In the genomic region with DNA sequence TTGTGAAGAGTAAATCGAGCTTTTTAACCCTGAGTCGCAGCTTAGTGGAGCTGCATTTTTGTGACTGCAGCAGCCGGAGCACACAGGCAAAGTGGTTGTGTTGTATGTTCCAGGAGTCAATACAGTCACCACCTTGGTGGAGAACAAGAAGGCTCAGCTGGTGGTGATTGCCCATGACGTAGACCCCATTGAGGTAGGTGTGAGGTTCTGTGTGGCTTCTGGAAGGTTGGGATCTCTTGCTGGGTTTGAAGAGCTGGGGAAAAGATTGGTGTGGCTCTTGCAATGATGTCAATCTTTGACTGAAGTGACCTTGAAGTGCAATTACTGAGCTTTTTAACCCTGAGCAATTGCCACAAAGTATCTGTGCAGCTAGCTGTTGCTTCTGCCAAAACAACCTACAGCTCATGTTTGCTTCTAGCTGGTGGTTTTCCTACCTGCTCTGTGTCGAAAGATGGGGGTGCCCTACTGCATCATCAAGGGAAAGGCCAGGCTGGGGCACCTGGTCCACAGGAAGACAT, we compare ENCODE assay signal across 10 mouse cellular contexts. TPM values are rescaled to one million over a fixed set of nuclear protein-coding genes. Genes with fewer than 3 reads are reported as not detected.
DNase-seq lines count a peak whose midpoint lies in the region; ATAC-seq and TF ChIP-seq lines count a peak whose summit lies in the region.
"Had no signal": no experiment of that assay in that cellular context is flagged by ENCODE, and none has a peak within 500 bp of the region (broad histone marks: within the 10 kb centered on the region; RNA-seq: fewer than 3 reads in every experiment).

No protein-coding gene starts in this region.

- no peak for TF ChIP-seq CTCF in midbrain, postnatal 0 days (IDR thresholded peaks at IDR 0.05)

- no peaks in the 10 kb centered on the region for H3K9me3 ChIP-seq in kidney, embryonic 16.5 days (ENCODE audit: low read length)
- H3K9me3 ChIP-seq in embryonic facial prominence, embryonic 11.5 days (replicated peaks; ENCODE audit: control insufficient read depth, low read length): no peaks in the 10 kb centered on the region
- H3K9me3 ChIP-seq in midbrain, postnatal 0 days (ENCODE audit: low read length): no peaks in the 10 kb centered on the region

- no peak overlapping the region for H3K27ac ChIP-seq in kidney, embryonic 16.5 days (ENCODE audit: low read length)
- no peak overlapping the region for H3K27ac ChIP-seq in embryonic facial prominence, embryonic 11.5 days (replicated peaks; ENCODE audit: low read depth, low read length)
- H3K27ac ChIP-seq in midbrain, postnatal 0 days (ENCODE audit: low read depth, low read length): no peak overlapping the region

- H3K27me3 ChIP-seq in kidney, embryonic 16.5 days (ENCODE audit: insufficient read depth, low read length): no peaks in the 10 kb centered on the region
- H3K27me3 ChIP-seq in embryonic facial prominence, embryonic 11.5 days (ENCODE audit: control insufficient read depth, insufficient read depth, low read length): no peaks in the 10 kb centered on the region
- H3K27me3 ChIP-seq in midbrain, postnatal 0 days (ENCODE audit: insufficient read depth, low read length): no peaks in the 10 kb centered on the region

- WGBS in kidney, embryonic 16.5 days: 56% methylated on average over 5 of the region's 5 CpGs
- 73% methylated on average over 5 of the region's 5 CpGs for WGBS in embryonic facial prominence, embryonic 11.5 days
- 74% methylated on average over 5 of the region's 5 CpGs for WGBS in midbrain, postnatal 0 days

- no peak for ATAC-seq in kidney, embryonic 16.5 days (ENCODE audit: low FRiP score, low TSS enrichment)
- ATAC-seq in embryonic facial prominence, embryonic 11.5 days (replicated peaks; ENCODE audit: insufficient number of reproducible peaks, low FRiP score, low TSS enrichment, low read depth): no peak
- no peak for ATAC-seq in midbrain, postnatal 0 days (ENCODE audit: low FRiP score)

- DNase-seq in kidney, postnatal 4 days: no peak
- no peak for DNase-seq in embryonic facial prominence, embryonic 11.5 days (ENCODE audit: low spot score)
- peak; percentile 39 for DNase-seq in induced T-regulatory cell, adult 2 months (ENCODE audit: low read depth)
- no peak for DNase-seq in midbrain, postnatal 0 days (ENCODE audit: low spot score)
- no peak for DNase-seq in cerebellum, postnatal 36 days
- DNase-seq in T-cell, adult 2 months (ENCODE audit: low spot score): no peak
- DNase-seq in layer of hippocampus, postnatal 14 days (ENCODE audit: low spot score in 2 of 2): no peak
- DNase-seq: kidney, adult 8-10 months; right cerebral cortex, postnatal 25 days had no signal

- peaks cover 53% of the 10 kb centered on the region for H3K4me1 ChIP-seq in kidney, embryonic 16.5 days (ENCODE audit: insufficient read depth, low read length)
- 0 out of 2 replicates have a peak, but pooled peaks cover 1% of the 10 kb centered on the region for H3K4me1 ChIP-seq in embryonic facial prominence, embryonic 11.5 days (ENCODE audit: control insufficient read depth, insufficient read depth, low read length)
- peaks cover 26% of the 10 kb centered on the region for H3K4me1 ChIP-seq in midbrain, postnatal 0 days (ENCODE audit: insufficient read depth, low read length)

- peaks cover 43% of the 10 kb centered on the region for H3K36me3 ChIP-seq in kidney, embryonic 16.5 days (ENCODE audit: insufficient read depth, low read length)
- peaks cover 14% of the 10 kb centered on the region for H3K36me3 ChIP-seq in embryonic facial prominence, embryonic 11.5 days (replicated peaks; ENCODE audit: control insufficient read depth, insufficient read depth, low read depth, low read length)
- H3K36me3 ChIP-seq in midbrain, postnatal 0 days (ENCODE audit: insufficient read depth, low read length): peaks cover 29% of the 10 kb centered on the region

- H3K4me2 ChIP-seq in kidney, embryonic 16.5 days (replicated peaks; ENCODE audit: low read depth, low read length): peak overlapping the region; percentile 99
- H3K4me2 ChIP-seq in embryonic facial prominence, embryonic 11.5 days (ENCODE audit: low read depth, low read length): peak overlapping the region; percentile 79
- peak overlapping the region; percentile 96; the same call in 1 of the 2 replicates for H3K4me2 ChIP-seq in midbrain, postnatal 0 days (ENCODE audit: low read depth, low read length, poor library complexity, severe bottlenecking)

- H3K4me3 ChIP-seq in kidney, embryonic 16.5 days (ENCODE audit: low read length): peak overlapping the region; percentile 77
- H3K4me3 ChIP-seq in embryonic facial prominence, embryonic 11.5 days (ENCODE audit: low read depth, low read length): peak overlapping the region; percentile 87
- H3K4me3 ChIP-seq in midbrain, postnatal 0 days (ENCODE audit: low read depth, low read length): peak overlapping the region; percentile 83; the same call in 1 of the 2 replicates

- peak overlapping the region; percentile 98 for H3K9ac ChIP-seq in kidney, embryonic 16.5 days (replicated peaks; ENCODE audit: low read length)
- peak overlapping the region; percentile 92 for H3K9ac ChIP-seq in embryonic facial prominence, embryonic 11.5 days (replicated peaks; ENCODE audit: low read length)
- 0 out of 2 replicates have a peak overlapping the region, but pooled peaks have one; percentile 94 for H3K9ac ChIP-seq in midbrain, postnatal 0 days (replicated peaks; ENCODE audit: low read length, poor library complexity, severe bottlenecking)

RNA-seq across cellular contexts. Expression of a gene that starts 1.7 kb away (rescaled TPM):
- 574 and 624 TPM in 2 replicates for polyA plus RNA-seq in kidney, embryonic 16.5 days (2015; fragmentation: Nextera tagmentation; extraction: Ambion mirVana)
- 719 and 720 TPM in 2 replicates for polyA plus RNA-seq in embryonic facial prominence, embryonic 11.5 days (2014; fragmentation: Nextera tagmentation; extraction: Ambion mirVana)
- total RNA-seq in midbrain, postnatal 0 days (2014; rRNA removed): 910 and 1,034 TPM in 2 replicates
- polyA plus RNA-seq in midbrain, postnatal 0 days (2015; fragmentation: Nextera tagmentation; extraction: Ambion mirVana): 411 and 433 TPM in 2 replicates
- total RNA-seq in layer of hippocampus, postnatal 14 days (2021): 100 to 1,000 TPM; 274 to 302 TPM

RNA-seq across cellular contexts. Expression of a gene that starts 1.8 kb away (rescaled TPM):
- 62.6 and 62.9 TPM in 2 replicates for polyA plus RNA-seq in kidney, embryonic 16.5 days (2015; fragmentation: Nextera tagmentation; extraction: Ambion mirVana)
- polyA plus RNA-seq in embryonic facial prominence, embryonic 11.5 days (2014; fragmentation: Nextera tagmentation; extraction: Ambion mirVana): 49.2 and 53.5 TPM in 2 replicates
- 106 and 119 TPM in 2 replicates for total RNA-seq in midbrain, postnatal 0 days (2014; rRNA removed)
- polyA plus RNA-seq in midbrain, postnatal 0 days (2015; fragmentation: Nextera tagmentation; extraction: Ambion mirVana): 139 and 144 TPM in 2 replicates
- total RNA-seq in layer of hippocampus, postnatal 14 days (2021): 10 to 100 TPM; 42.9 to 46.5 TPM

RNA-seq across cellular contexts. Expression of a gene that starts 3.9 kb away (rescaled TPM):
- polyA plus RNA-seq in kidney, embryonic 16.5 days (2015; fragmentation: Nextera tagmentation; extraction: Ambion mirVana): 46.6 and 52.2 TPM in 2 replicates
- polyA plus RNA-seq in embryonic facial prominence, embryonic 11.5 days (2014; fragmentation: Nextera tagmentation; extraction: Ambion mirVana): 43.7 and 45.3 TPM in 2 replicates
- 27.5 and 30.0 TPM in 2 replicates for total RNA-seq in midbrain, postnatal 0 days (2014; rRNA removed)
- 55.2 and 55.5 TPM in 2 replicates for polyA plus RNA-seq in midbrain, postnatal 0 days (2015; fragmentation: Nextera tagmentation; extraction: Ambion mirVana)
- 10 to 100 TPM; 32.4 to 38.4 TPM for total RNA-seq in layer of hippocampus, postnatal 14 days (2021)

RNA-seq across cellular contexts. Expression of a gene that starts 4.0 kb away (rescaled TPM):
- 61.0 and 63.9 TPM in 2 replicates for polyA plus RNA-seq in kidney, embryonic 16.5 days (2015; fragmentation: Nextera tagmentation; extraction: Ambion mirVana)
- 49.8 and 51.0 TPM in 2 replicates for polyA plus RNA-seq in embryonic facial prominence, embryonic 11.5 days (2014; fragmentation: Nextera tagmentation; extraction: Ambion mirVana)
- total RNA-seq in midbrain, postnatal 0 days (2014; rRNA removed): 59.7 and 78.8 TPM in 2 replicates
- polyA plus RNA-seq in midbrain, postnatal 0 days (2015; fragmentation: Nextera tagmentation; extraction: Ambion mirVana): 112 and 122 TPM in 2 replicates
- total RNA-seq in layer of hippocampus, postnatal 14 days (2021): 10 to 100 TPM; 87.5 to 90.6 TPM

RNA-seq across cellular contexts. Expression of a gene that starts 9.6 kb away (rescaled TPM):
- 34.2 and 34.7 TPM in 2 replicates for polyA plus RNA-seq in kidney, embryonic 16.5 days (2015; fragmentation: Nextera tagmentation; extraction: Ambion mirVana)
- polyA plus RNA-seq in embryonic facial prominence, embryonic 11.5 days (2014; fragmentation: Nextera tagmentation; extraction: Ambion mirVana): 16.3 and 17.0 TPM in 2 replicates
- total RNA-seq in midbrain, postnatal 0 days (2014; rRNA removed): 17.2 and 23.8 TPM in 2 replicates
- polyA plus RNA-seq in midbrain, postnatal 0 days (2015; fragmentation: Nextera tagmentation; extraction: Ambion mirVana): 24.7 and 27.8 TPM in 2 replicates
- 10 to 100 TPM; 27.9 to 28.9 TPM for total RNA-seq in layer of hippocampus, postnatal 14 days (2021)
